Mouse (Mus musculus) heart, embryonic 13.5 days (tissue): ENCODE results near the gene Fam222a. TPM values are rescaled to one million over a fixed set of nuclear protein-coding genes. Genes with fewer than 3 reads are reported as not detected.

Source experiments
- ATAC-seq: fragments of 200-750 bp; cut with Nextera tagmentation; 2 replicates; pipeline ENCODE4 v1.8.0; 2017; ENCODE audit warnings: moderate TSS enrichment; ENCODE audit not compliant: insufficient number of reproducible peaks, low FRiP score, low TSS enrichment; ENCODE audit errors: extremely low read depth
- H3K27ac ChIP-seq: fragments of 300-500 bp; sonication (generic); replicated peaks from 2 replicates; pipeline ENCODE4 v1.5.1; 2015; ENCODE audit warnings: moderate library complexity, mild to moderate bottlenecking, inconsistent platforms
- H3K27me3 ChIP-seq: fragments of 300-500 bp; sonication (generic); replicated peaks from 2 replicates; pipeline ENCODE4 v1.6.1; 2015; ENCODE audit warnings: mild to moderate bottlenecking, inconsistent platforms
- H3K36me3 ChIP-seq: fragments of 300-500 bp; sonication (generic); 2 replicates; pipeline ENCODE4 v1.6.1; 2015; ENCODE audit warnings: mild to moderate bottlenecking, inconsistent platforms
- H3K4me1 ChIP-seq: fragments of 300-500 bp; sonication (generic); 2 replicates; pipeline ENCODE4 v1.6.1; 2015; ENCODE audit warnings: inconsistent platforms
- H3K4me2 ChIP-seq: fragments of 300-500 bp; sonication (generic); 2 replicates; pipeline ENCODE4 v1.6.1; 2015; ENCODE audit warnings: inconsistent platforms, mild to moderate bottlenecking, moderate library complexity
- H3K4me3 ChIP-seq: fragments of 300-500 bp; sonication (generic); 2 replicates; pipeline ENCODE4 v1.5.1; 2015; ENCODE audit warnings: moderate library complexity, mild to moderate bottlenecking, inconsistent platforms
- H3K9ac ChIP-seq: fragments of 300-500 bp; sonication (generic); 2 replicates; pipeline ENCODE4 v1.6.1; 2015; ENCODE audit warnings: inconsistent platforms, mild to moderate bottlenecking, moderate library complexity
- H3K9me3 ChIP-seq: fragments of 300-500 bp; sonication (generic); 2 replicates; pipeline ENCODE4 v1.6.1; 2016; ENCODE audit warnings: inconsistent platforms
- WGBS: fragments of 180-500 bp; shearing (Covaris S2); methylation state at CpG from one replicate; pipeline ENCODE4 v1.1.7; 2015; ENCODE audit warnings: mixed read lengths; 5-methylcytosine and 5-hydroxymethylcytosine counted together
- polyA plus RNA-seq: library from polyadenylated mRNA; unstranded; fragments of >200 nt; fragmentation: Nextera tagmentation; extraction: Ambion mirVana; gene quantifications from 2 replicates; pipeline ENCODE4 v1.2.1, GENCODE M21; 2015

The Fam222a gene
- polyA plus RNA-seq, 1 experiment from 2014 or later: 0.79 TPM

- WGBS: 74% methylated on average over 11 of the region's 11 CpGs
- H3K36me3 ChIP-seq: no peaks in the 10 kb centered on the region
- H3K4me3 ChIP-seq: no peak overlapping the region
Measured at GRCm38 (mm10) chr5:114616336-114617061, 48.7 kb downstream of the Fam222a start.

GRCm38 (mm10) chr5:114617809-114618208 lies 50.0 kb downstream of the Fam222a start:
- no peak overlapping the region for H3K9ac ChIP-seq
- ATAC-seq: no peak
- peaks cover 41% of the 10 kb centered on the region for H3K27me3 ChIP-seq
- no peaks in the 10 kb centered on the region for H3K4me1 ChIP-seq
- no peak overlapping the region for H3K27ac ChIP-seq
- no peak overlapping the region for H3K4me3 ChIP-seq
- no peaks in the 10 kb centered on the region for H3K36me3 ChIP-seq
- WGBS: 64% methylated on average over 12 of the region's 12 CpGs
- H3K9me3 ChIP-seq: no peaks in the 10 kb centered on the region
- no peak overlapping the region for H3K4me2 ChIP-seq

More at GRCm38 (mm10) chr5:114616336-114617061, 48.7 kb downstream of the Fam222a start:
- no peak overlapping the region for H3K4me2 ChIP-seq
- H3K9ac ChIP-seq: no peak overlapping the region
- no peaks in the 10 kb centered on the region for H3K9me3 ChIP-seq
- no peaks in the 10 kb centered on the region for H3K4me1 ChIP-seq
- no peak for ATAC-seq
- H3K27ac ChIP-seq: no peak overlapping the region
- H3K27me3 ChIP-seq: peaks cover 39% of the 10 kb centered on the region

- Histone ChIP-seq H3K36me3 (no peaks in the 10 kb centered on the region), H3K9ac (no peak overlapping the region), H3K27ac (no peak overlapping the region), H3K27me3 (peaks cover 37% of the 10 kb centered on the region), H3K4me3 (no peak overlapping the region), H3K4me2 (no peak overlapping the region), H3K4me1 (no peaks in the 10 kb centered on the region), H3K9me3 (no peaks in the 10 kb centered on the region)
- no peak for ATAC-seq
- WGBS: 24% methylated on average over 8 of the region's 8 CpGs
Measured at GRCm38 (mm10) chr5:114618851-114619250, 51.0 kb downstream of the Fam222a start.

- 45% methylated on average over 6 of the region's 6 CpGs for WGBS
- Histone ChIP-seq H3K27ac (no peak overlapping the region), H3K4me1 (no peaks in the 10 kb centered on the region), H3K36me3 (no peaks in the 10 kb centered on the region), H3K4me2 (no peak overlapping the region), H3K9me3 (no peaks in the 10 kb centered on the region), H3K9ac (no peak overlapping the region), H3K4me3 (no peak overlapping the region), H3K27me3 (peaks cover 37% of the 10 kb centered on the region)
- no peak for ATAC-seq
Measured at GRCm38 (mm10) chr5:114620305-114620704, 52.5 kb downstream of the Fam222a start.

- no peak overlapping the region for H3K9ac ChIP-seq
- no peak overlapping the region for H3K4me3 ChIP-seq
- H3K27me3 ChIP-seq: peaks cover 24% of the 10 kb centered on the region
- no peaks in the 10 kb centered on the region for H3K4me1 ChIP-seq
- H3K4me2 ChIP-seq: no peak overlapping the region
- ATAC-seq: no peak
- WGBS: 15% methylated on average over 3 of the region's 3 CpGs
- no peaks in the 10 kb centered on the region for H3K36me3 ChIP-seq
- H3K9me3 ChIP-seq: no peaks in the 10 kb centered on the region
- H3K27ac ChIP-seq: no peak overlapping the region
Measured at GRCm38 (mm10) chr5:114625590-114625989, 57.8 kb downstream of the Fam222a start.

GRCm38 (mm10) chr5:114631336-114631735 lies 63.5 kb downstream of the Fam222a start:
- Histone ChIP-seq H3K4me1 (no peaks in the 10 kb centered on the region), H3K27me3 (peaks cover 34% of the 10 kb centered on the region), H3K4me3 (no peak overlapping the region), H3K4me2 (no peak overlapping the region), H3K36me3 (no peaks in the 10 kb centered on the region), H3K9ac (no peak overlapping the region), H3K27ac (no peak overlapping the region), H3K9me3 (no peaks in the 10 kb centered on the region)
- ATAC-seq: no peak
- 40% methylated on average over 2 of the region's 2 CpGs for WGBS

GRCm38 (mm10) chr5:114636091-114636490 lies 68.3 kb downstream of the Fam222a start:
- 73% methylated on average over 25 of the region's 25 CpGs for WGBS
- Histone ChIP-seq H3K36me3 (no peaks in the 10 kb centered on the region), H3K4me2 (no peak overlapping the region), H3K27ac (no peak overlapping the region), H3K27me3 (peaks cover 62% of the 10 kb centered on the region), H3K4me3 (no peak overlapping the region), H3K9me3 (no peaks in the 10 kb centered on the region), H3K9ac (no peak overlapping the region), H3K4me1 (0 out of 2 replicates have a peak, but pooled peaks cover 7% of the 10 kb centered on the region)
- no peak for ATAC-seq

- H3K4me3 ChIP-seq: peak overlapping the region; percentile 25; the same call in 1 of the 2 replicates
- no peaks in the 10 kb centered on the region for H3K36me3 ChIP-seq
- H3K27me3 ChIP-seq: peaks cover 80% of the 10 kb centered on the region
- 12% methylated on average over 22 of the region's 22 CpGs for WGBS
- H3K4me1 ChIP-seq: 0 out of 2 replicates have a peak, but pooled peaks cover 7% of the 10 kb centered on the region
- peak overlapping the region; percentile 57 for H3K4me2 ChIP-seq
- no peaks in the 10 kb centered on the region for H3K9me3 ChIP-seq
- no peak for ATAC-seq
- H3K27ac ChIP-seq: no peak overlapping the region
- peak overlapping the region; percentile 63; the same call in 1 of the 2 replicates for H3K9ac ChIP-seq
Measured at GRCm38 (mm10) chr5:114638769-114639644, 71.2 kb downstream of the Fam222a start.

- Histone ChIP-seq H3K4me2 (peak overlapping the region; percentile 57), H3K36me3 (no peaks in the 10 kb centered on the region), H3K27ac (no peak overlapping the region), H3K27me3 (peaks cover 77% of the 10 kb centered on the region), H3K9ac (peak overlapping the region; percentile 44; the same call in 1 of the 2 replicates), H3K9me3 (no peaks in the 10 kb centered on the region), H3K4me1 (0 out of 2 replicates have a peak, but pooled peaks cover 7% of the 10 kb centered on the region), H3K4me3 (peak overlapping the region; percentile 25; the same call in 1 of the 2 replicates)
- WGBS: 25% methylated on average over 7 of the region's 7 CpGs
- ATAC-seq: no peak
Measured at GRCm38 (mm10) chr5:114639645-114639957, 71.8 kb downstream of the Fam222a start.

- peaks cover 81% of the 10 kb centered on the region for H3K27me3 ChIP-seq
- no peak overlapping the region for H3K4me2 ChIP-seq
- no peak overlapping the region for H3K9ac ChIP-seq
- H3K4me3 ChIP-seq: no peak overlapping the region
- ATAC-seq: no peak
- 0 out of 2 replicates have a peak, but pooled peaks cover 7% of the 10 kb centered on the region for H3K4me1 ChIP-seq
- no peak overlapping the region for H3K27ac ChIP-seq
- H3K9me3 ChIP-seq: no peaks in the 10 kb centered on the region
- WGBS: 68% methylated on average over 10 of the region's 10 CpGs
- H3K36me3 ChIP-seq: no peaks in the 10 kb centered on the region
Measured at GRCm38 (mm10) chr5:114640809-114641208, 73.0 kb downstream of the Fam222a start.

GRCm38 (mm10) chr5:114644918-114645317 lies 77.1 kb downstream of the Fam222a start:
- 0 out of 2 replicates have a peak, but pooled peaks have one; percentile 10 for ATAC-seq
- WGBS: 40% methylated on average over 6 of the region's 6 CpGs
- no peak overlapping the region for H3K9ac ChIP-seq

More at GRCm38 (mm10) chr5:114644918-114645317, 77.1 kb downstream of the Fam222a start:
- Histone ChIP-seq H3K27ac (no peak overlapping the region), H3K4me2 (no peak overlapping the region), H3K36me3 (no peaks in the 10 kb centered on the region), H3K4me1 (peaks cover 12% of the 10 kb centered on the region), H3K4me3 (no peak overlapping the region), H3K9me3 (no peaks in the 10 kb centered on the region), H3K27me3 (peaks cover 78% of the 10 kb centered on the region)
